Mouse (Mus musculus) heart, adult 2 months (tissue): ENCODE measurements at regions not wholly inside any gene's neighbourhood (a gene's known extent, or its start where the extent isn't known, plus 50 kb on each side); places are given as distances from the start of the nearest gene placed in this dataset.

Experiments used
- CTCF ChIP-seq: fragments of 200-600 bp; IDR thresholded peaks from 2 replicates; pipeline ENCODE4 v1.8.1; 2022; ENCODE audit warnings: antibody characterized with exemption, mild to moderate bottlenecking, moderate library complexity
- POLR2A ChIP-seq: fragments of 200-500 bp; IDR thresholded peaks from 2 replicates; pipeline ENCODE4 v1.6.1; 2011; ENCODE audit warnings: mild to moderate bottlenecking, low read depth, low read length, control low read depth; ENCODE audit not compliant: insufficient read depth

DNA sequence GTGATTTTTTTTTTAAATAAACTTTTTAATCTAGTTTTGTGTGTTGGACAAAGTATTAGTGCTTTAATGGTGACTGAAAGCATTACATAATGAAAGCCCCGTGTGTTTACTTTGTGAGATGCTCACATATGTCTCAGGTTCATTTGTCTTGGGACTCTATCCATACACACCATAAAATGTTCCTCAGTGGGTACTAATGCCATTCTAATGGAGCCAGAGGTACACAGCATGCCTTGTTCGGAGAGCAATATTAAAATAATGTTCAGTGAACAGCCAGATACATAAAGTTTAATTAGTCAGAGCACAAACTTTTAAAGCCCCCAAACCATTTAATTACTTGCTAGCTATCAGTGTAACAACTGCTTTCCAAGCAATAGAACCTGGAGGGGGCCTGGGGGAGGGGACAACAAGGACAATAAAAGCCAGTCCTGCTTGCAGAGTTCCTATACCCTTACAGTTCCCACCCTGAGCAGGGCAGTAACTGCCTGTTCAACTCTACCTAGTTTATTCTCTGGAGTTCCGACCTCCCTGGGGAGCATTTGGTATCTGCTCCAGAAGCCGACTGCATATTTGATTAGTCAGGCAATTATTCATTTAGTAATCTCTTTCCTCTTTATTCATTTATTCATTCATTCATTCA is 108.0 kb upstream of the Arhgap28 start:
- no peak for TF ChIP-seq POLR2A
- TF ChIP-seq CTCF, result no peak
